In genomic region chr1:180976110-180976679, GRCm38 (mm10) we compare ENCODE assay signal across 10 mouse cellular contexts. TPM values are rescaled to one million over a fixed set of nuclear protein-coding genes. Genes with fewer than 3 reads are reported as not detected.
DNase-seq lines count a peak whose midpoint lies in the region; TF ChIP-seq lines count a peak whose summit lies in the region.
"Had no signal": no experiment of that assay in that cellular context is flagged by ENCODE, and none has a peak within 500 bp of the region (broad histone marks: within the 10 kb centered on the region; RNA-seq: fewer than 3 reads in every experiment).

No protein-coding gene starts in this region.

- no peaks in the 10 kb centered on the region for H3K79me2 ChIP-seq in C2C12 (ENCODE audit: control insufficient read depth, insufficient read depth)

- H3ac ChIP-seq in C2C12 (ENCODE audit: control insufficient read depth, insufficient read length, low read depth): no peak overlapping the region

- TF ChIP-seq CTCF in C2C12 (IDR thresholded peaks at IDR 0.05; ENCODE audit: control insufficient read depth, insufficient read depth, insufficient read length): peak; percentile 53
- peak; percentile 88 for TF ChIP-seq CTCF in spleen, adult 2 months (IDR thresholded peaks at IDR 0.05; ENCODE audit: extremely low read depth, insufficient read depth, insufficient read length, insufficient replicate concordance)

- no peaks in the 10 kb centered on the region for H3K27me3 ChIP-seq in heart, embryonic 10.5 days (ENCODE audit: insufficient read depth, poor library complexity, severe bottlenecking)
- no peaks in the 10 kb centered on the region for H3K27me3 ChIP-seq in C2C12 (ENCODE audit: control insufficient read depth, insufficient read depth, insufficient read length)
- H3K27me3 ChIP-seq in spleen, adult 2 months (ENCODE audit: control insufficient read depth, insufficient read depth, low read length): no peaks in the 10 kb centered on the region
- H3K27me3 ChIP-seq: embryonic facial prominence, embryonic 12.5 days; lung, embryonic 15.5 days had no signal

- 63% methylated on average over 4 of the region's 4 CpGs for WGBS in heart, embryonic 10.5 days
- 75% methylated on average over 4 of the region's 4 CpGs for WGBS in spleen, adult 2 months

- DNase-seq in heart, postnatal 10 days: peak; percentile 26 to 57
- no peak for DNase-seq in heart, embryonic 10.5 days (ENCODE audit: low spot score)
- DNase-seq in adipocyte (ENCODE audit: low spot score): peak; percentile 56
- peak; percentile 48 to 71 for DNase-seq in kidney, postnatal 25 days
- peak; percentile 21 to 53 for DNase-seq in spleen, adult 2 months (ENCODE audit: low read depth in 1 of 2, low spot score in 2 of 2)
- DNase-seq in layer of hippocampus, adult 18-20 months (ENCODE audit: low spot score in 2 of 2): no peak
- no peak for DNase-seq in frontal cortex, postnatal 14 days (ENCODE audit: low spot score in 2 of 2)

- H3K27ac ChIP-seq in heart, embryonic 10.5 days: no peak overlapping the region
- no peak overlapping the region for H3K27ac ChIP-seq in spleen, adult 2 months (ENCODE audit: insufficient read depth, low read length)
- H3K27ac ChIP-seq: embryonic facial prominence, embryonic 12.5 days; lung, embryonic 15.5 days had no signal

- no peaks in the 10 kb centered on the region for H3K4me1 ChIP-seq in heart, embryonic 10.5 days
- H3K4me1 ChIP-seq in spleen, adult 2 months (ENCODE audit: control insufficient read depth, insufficient read depth, insufficient read length): no peaks in the 10 kb centered on the region
- H3K4me1 ChIP-seq: embryonic facial prominence, embryonic 12.5 days; lung, embryonic 15.5 days had no signal

- no peaks in the 10 kb centered on the region for H3K9me3 ChIP-seq in heart, embryonic 10.5 days
- H3K9me3 ChIP-seq: embryonic facial prominence, embryonic 12.5 days; lung, embryonic 15.5 days had no signal

- no peaks in the 10 kb centered on the region for H3K79me3 ChIP-seq in C2C12 (ENCODE audit: low read depth)

- peaks cover 16% of the 10 kb centered on the region for H3K36me3 ChIP-seq in heart, embryonic 10.5 days
- H3K36me3 ChIP-seq in C2C12 (ENCODE audit: control insufficient read depth, insufficient read depth): peaks cover 23% of the 10 kb centered on the region
- peaks cover 4% of the 10 kb centered on the region for H3K36me3 ChIP-seq in spleen, adult 2 months (ENCODE audit: control insufficient read depth, insufficient read depth, low read length)
- H3K36me3 ChIP-seq: embryonic facial prominence, embryonic 12.5 days; lung, embryonic 15.5 days had no signal

- H3K4me3 ChIP-seq in heart, embryonic 10.5 days: no peak overlapping the region
- no peak overlapping the region for H3K4me3 ChIP-seq in C2C12 (ENCODE audit: insufficient read depth, poor library complexity, severe bottlenecking)
- no peak overlapping the region for H3K4me3 ChIP-seq in spleen, adult 2 months (ENCODE audit: extremely low read depth, insufficient read depth, insufficient read length)
- H3K4me3 ChIP-seq: embryonic facial prominence, embryonic 12.5 days; lung, embryonic 15.5 days had no signal

- intact Hi-C loops in heart, postnatal 10 days (cut with DNase I): loop anchor here (1.0 kb wide), 1 partner anchor 75 kb away; no protein-coding TSS in a partner anchor

- no peak for TF ChIP-seq POLR2A in spleen, adult 2 months (IDR thresholded peaks at IDR 0.05; ENCODE audit: low read depth, low read length)

TF ChIP-seq in C2C12, 6 proteins besides CTCF, POLR2A, EP300 and RAD21:
- no peak for TF ChIP-seq MAX (IDR thresholded peaks at IDR 0.05)
- TF ChIP-seq MYOD1 (IDR thresholded peaks at IDR 0.05; ENCODE audit: control insufficient read depth, insufficient read length, low read depth): no peak
- TF ChIP-seq CEBPB (IDR thresholded peaks at IDR 0.05; ENCODE audit: low read depth): no peak
- no peak for TF ChIP-seq MYOG (IDR thresholded peaks at IDR 0.05; ENCODE audit: control insufficient read depth, extremely low read depth, insufficient read length)
- TF ChIP-seq FOSL1 (IDR thresholded peaks at IDR 0.05; ENCODE audit: insufficient read depth, low read length, poor library complexity, severe bottlenecking): no peak
- no peak for TF ChIP-seq USF1 (IDR thresholded peaks at IDR 0.05; ENCODE audit: low read depth)

RNA-seq across cellular contexts. Expression of gene Tmem63a, which starts 34.1 kb away (rescaled TPM):
- total RNA-seq in heart, postnatal 10 days (2021): 10 to 100 TPM; 15.1 to 18.5 TPM
- 6.6 and 9.0 TPM in 2 replicates for polyA plus RNA-seq in heart, embryonic 10.5 days (2016; fragmentation: Nextera tagmentation; extraction: Ambion mirVana)
- polyA plus RNA-seq in C2C12 (2012; fragmentation: generic; extraction: Trizol): 38.5 TPM
- 38.6 and 42.5 TPM in 2 replicates for polyA plus RNA-seq in spleen, adult 2 months (2012; rRNA removed)
- 10 to 100 TPM; 27.0 to 28.3 TPM for total RNA-seq in layer of hippocampus, adult 18-20 months (2021)

RNA-seq across cellular contexts. Expression of gene Lefty1, which starts 41.4 kb away (rescaled TPM):
- total RNA-seq in heart, postnatal 10 days (2021): 1 to 10 TPM in 1 of 2 experiments, under 1 TPM in 1; 0.57 to 1.1 TPM
- polyA plus RNA-seq in heart, embryonic 10.5 days (2016; fragmentation: Nextera tagmentation; extraction: Ambion mirVana): 0.89 and 1.1 TPM in 2 replicates
- 2.1 TPM for polyA plus RNA-seq in C2C12 (2012; fragmentation: generic; extraction: Trizol)
- polyA plus RNA-seq in spleen, adult 2 months (2012; rRNA removed): 10.9 and 16.8 TPM in 2 replicates
- 10 to 100 TPM in 1 of 2 experiments, 1 to 10 TPM in 1; 8.5 to 15.2 TPM for total RNA-seq in layer of hippocampus, adult 18-20 months (2021)

RNA-seq across cellular contexts. Expression of gene Ephx1, which starts 44.5 kb away (rescaled TPM):
- 10 to 100 TPM; 20.5 to 21.2 TPM for total RNA-seq in heart, postnatal 10 days (2021)
- 3.4 and 3.9 TPM in 2 replicates for polyA plus RNA-seq in heart, embryonic 10.5 days (2016; fragmentation: Nextera tagmentation; extraction: Ambion mirVana)
- 60.6 TPM for polyA plus RNA-seq in C2C12 (2012; fragmentation: generic; extraction: Trizol)
- polyA plus RNA-seq in spleen, adult 2 months (2012; rRNA removed): 50.5 and 52.2 TPM in 2 replicates
- total RNA-seq in layer of hippocampus, adult 18-20 months (2021): 10 to 100 TPM; 32.2 to 33.3 TPM

Comparison
In these comparisons a context has a peak if more than half of its experiments do, and no peak if none do; other contexts are left out.
1. DNase-seq: peak in heart, postnatal 10 days (2 of 2), adipocyte (single experiment), kidney, postnatal 25 days (2 of 2) and spleen, adult 2 months (2 of 2); none in heart, embryonic 10.5 days (single experiment), layer of hippocampus, adult 18-20 months (0 of 2) and frontal cortex, postnatal 14 days (0 of 2).
2. RNA of gene Ephx1, which starts 44.5 kb away (polyA plus RNA-seq): 60.6 TPM in C2C12 (single experiment) and 50.5 to 52.2 TPM in spleen, adult 2 months; 3.4 to 3.9 TPM in heart, embryonic 10.5 days; every median in the first group is over 10 times any median in the second.